Mouse (Mus musculus) kidney, postnatal 25 days (tissue): ENCODE measurements around the gene Gm47955.
"Not testable (repeated sequence)": the region's sequence is repeated elsewhere in the genome, so short reads cannot be mapped to it uniquely, and the experiment has no call there.

Source experiments
- DNase-seq, 2 experiments: peaks; one replicate each; pipeline ENCODE4 v3.0.0; 2021; ENCODE audit warnings: mixed read lengths in 2 of 2

The Gm47955 gene

DNA sequence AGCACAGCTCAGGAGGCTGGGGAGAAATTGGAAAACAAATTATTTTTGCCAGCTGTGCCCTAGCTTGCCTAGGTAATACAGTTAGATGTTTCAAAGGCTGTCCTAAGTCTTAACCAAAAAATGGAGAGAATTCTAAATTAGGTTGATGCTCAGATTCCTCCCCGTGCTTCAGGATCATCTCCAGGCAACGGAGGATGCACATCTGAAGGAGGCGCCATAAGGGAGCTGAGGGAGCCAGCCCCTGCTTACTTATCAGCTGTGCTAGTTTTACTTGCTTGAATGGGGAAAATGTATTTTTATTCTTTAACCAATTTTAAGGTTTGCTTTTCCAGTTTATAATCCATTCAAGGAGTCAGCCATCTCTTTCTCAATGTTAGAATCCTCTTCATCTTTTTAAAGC, 33.9 kb downstream of the Gm47955 start:
- no peak for DNase-seq

GRCm38 (mm10) chr1:83000306-83000705, 40.2 kb downstream of the Gm47955 start, which contains the start of gene Gm47959:
Gm47959 (plus strand) TSS chr1:83000548.
- DNase-seq, result not testable (repeated sequence)

DNA sequence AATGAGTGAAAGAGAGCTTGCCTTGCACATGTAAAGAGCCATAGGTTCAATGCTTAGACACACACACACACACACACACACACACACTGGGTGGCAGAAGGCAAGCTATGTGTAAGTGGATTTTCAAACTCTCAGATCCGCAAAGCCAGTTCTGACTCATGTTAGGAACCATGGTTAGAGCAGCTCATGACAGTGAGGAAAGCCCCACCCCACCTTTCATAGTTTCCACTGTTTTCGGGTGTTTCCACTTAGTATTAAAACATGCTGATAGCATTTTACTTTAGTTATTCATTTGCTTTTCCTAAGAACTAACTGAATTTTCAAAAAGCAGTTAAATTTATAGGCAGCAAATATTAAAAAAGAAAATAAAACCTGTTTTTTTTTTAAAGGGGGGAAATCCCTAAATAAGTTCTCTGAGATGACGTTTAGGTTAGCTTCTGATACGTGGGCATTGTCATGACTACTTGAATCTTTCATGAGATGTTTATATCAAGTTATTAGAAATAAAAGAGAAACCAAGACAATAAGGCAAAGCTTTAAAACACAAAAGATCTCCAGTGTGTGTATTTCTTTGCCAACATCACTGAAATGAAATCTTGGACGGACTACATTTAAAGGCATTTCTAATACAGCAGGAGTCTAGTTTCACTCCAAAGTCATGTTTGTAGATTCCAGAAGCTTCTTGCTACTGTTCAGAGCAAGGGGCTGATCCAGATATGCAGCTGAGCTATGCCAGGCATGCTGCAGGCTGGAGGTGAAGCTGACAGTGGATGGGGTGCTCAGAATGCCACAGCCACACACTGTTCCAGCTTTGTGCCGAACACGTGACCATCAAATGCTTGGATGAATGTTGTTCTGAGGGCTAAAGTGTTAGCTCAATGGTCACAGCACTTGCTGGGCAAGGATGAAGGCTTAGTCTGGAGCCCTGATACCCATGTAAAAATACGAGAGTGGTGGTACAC, 46.4 kb downstream of the Gm47955 start:
- DNase-seq, result no peak

DNA sequence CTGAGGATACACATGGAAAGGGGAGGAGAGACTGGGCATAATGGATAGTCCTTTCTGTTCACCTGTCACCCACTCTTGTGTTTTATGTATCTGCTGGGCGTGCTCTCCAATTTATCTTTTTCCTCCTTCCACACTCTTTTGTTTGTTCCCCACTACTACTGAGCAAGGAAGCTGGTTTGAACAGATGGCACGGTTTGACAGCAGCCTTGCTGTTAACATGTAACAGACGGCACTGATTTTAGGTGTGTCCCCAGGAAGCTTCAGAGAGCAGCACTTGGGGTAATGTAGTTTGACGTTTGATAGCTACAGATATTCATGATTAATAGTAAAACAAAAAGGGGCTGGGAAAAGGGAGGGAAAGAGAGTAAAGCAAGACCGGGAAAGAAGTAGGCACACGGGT, 47.4 kb downstream of the Gm47955 start:
- DNase-seq, result no peak
